Mouse (Mus musculus) kidney, postnatal 25 days (tissue): ENCODE results near the gene Rnf7.

Experiments used
- DNase-seq, 2 experiments: peaks; one replicate each; pipeline ENCODE4 v3.0.0; 2021; ENCODE audit warnings: mixed read lengths in 2 of 2

Gene Rnf7

DNA sequence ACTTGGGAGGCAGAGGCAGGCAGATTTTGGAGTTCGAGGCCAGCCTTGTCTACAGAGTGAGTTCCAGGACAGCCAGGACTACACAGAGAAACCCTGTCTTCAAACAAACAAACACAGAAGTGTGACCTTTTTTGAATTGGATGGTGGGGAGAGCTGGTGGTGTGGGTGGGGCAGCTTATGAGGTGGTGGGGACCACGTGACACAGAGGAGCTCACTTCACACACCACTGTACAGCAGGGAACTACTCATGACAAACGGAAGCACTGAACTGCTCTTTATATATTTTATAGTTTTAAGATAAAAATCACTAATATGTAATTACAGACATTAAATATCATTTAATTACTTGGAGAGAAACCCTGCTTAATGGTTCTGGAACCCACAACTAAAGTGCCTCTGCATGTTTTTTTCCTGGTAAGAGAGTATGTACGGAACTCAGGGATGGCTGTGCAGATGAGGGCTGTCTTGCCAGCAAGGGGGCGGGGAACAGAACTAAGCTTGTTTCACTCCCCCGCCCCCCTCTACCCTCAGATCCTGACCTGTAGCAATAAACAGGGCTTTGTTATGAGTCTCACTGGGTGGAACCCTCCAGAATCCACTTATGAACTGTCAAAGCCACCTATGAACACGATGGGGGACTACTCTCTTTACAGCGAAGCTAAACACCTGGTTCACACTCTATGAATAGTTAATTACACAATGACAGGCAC, 8.8 kb downstream of the Rnf7 start:
- no peak for DNase-seq

- DNase-seq = no peak
Observed at GRCm38 (mm10) chr9:96463708-96464107, 14.8 kb downstream of the Rnf7 start.

- no peak for DNase-seq
Observed at GRCm38 (mm10) chr9:96461607-96462006, 16.9 kb downstream of the Rnf7 start.

GRCm38 (mm10) chr9:96460117-96460865, 18.2 kb downstream of the Rnf7 start:
- no peak for DNase-seq

DNA sequence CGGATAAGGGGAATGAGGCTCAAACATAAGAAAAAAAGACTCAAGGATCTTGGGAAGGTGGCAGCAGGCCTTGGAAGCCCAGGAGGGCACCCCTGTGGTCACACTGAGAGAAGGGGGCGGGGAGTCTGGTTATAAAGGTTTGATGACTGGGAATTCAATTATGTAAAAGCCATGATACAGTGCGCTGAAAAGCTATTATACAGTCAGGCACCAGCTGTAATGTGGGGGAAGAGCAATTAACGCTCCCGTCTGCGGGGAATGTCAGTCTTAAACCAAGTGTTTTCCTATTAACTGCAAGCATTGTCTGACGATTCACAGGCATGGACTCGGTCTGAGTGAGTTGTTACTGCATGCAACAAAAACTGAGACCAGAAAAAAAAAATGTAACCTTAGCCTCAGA, 22.9 kb downstream of the Rnf7 start:
- no peak for DNase-seq

DNA sequence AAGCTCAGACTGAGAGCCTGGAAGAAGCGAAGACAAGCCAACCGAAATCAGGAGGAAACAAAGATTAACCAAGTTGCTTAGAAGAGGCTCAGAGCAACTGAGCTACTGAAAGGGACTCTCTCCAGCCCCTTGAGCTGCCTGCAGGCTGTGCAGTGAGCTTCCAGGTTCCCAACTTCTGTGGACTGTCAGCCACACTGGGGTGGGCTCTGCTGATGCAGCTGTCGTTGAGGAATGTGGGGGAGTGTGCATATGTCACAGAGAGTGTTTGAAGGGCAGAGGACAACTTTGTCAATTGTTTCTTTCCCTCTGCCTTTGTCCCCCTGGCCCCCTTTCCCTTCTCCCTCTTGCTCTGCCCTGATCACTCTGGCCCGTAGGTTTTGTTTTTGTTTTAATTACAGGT, 25.5 kb downstream of the Rnf7 start:
- DNase-seq = no peak

DNA sequence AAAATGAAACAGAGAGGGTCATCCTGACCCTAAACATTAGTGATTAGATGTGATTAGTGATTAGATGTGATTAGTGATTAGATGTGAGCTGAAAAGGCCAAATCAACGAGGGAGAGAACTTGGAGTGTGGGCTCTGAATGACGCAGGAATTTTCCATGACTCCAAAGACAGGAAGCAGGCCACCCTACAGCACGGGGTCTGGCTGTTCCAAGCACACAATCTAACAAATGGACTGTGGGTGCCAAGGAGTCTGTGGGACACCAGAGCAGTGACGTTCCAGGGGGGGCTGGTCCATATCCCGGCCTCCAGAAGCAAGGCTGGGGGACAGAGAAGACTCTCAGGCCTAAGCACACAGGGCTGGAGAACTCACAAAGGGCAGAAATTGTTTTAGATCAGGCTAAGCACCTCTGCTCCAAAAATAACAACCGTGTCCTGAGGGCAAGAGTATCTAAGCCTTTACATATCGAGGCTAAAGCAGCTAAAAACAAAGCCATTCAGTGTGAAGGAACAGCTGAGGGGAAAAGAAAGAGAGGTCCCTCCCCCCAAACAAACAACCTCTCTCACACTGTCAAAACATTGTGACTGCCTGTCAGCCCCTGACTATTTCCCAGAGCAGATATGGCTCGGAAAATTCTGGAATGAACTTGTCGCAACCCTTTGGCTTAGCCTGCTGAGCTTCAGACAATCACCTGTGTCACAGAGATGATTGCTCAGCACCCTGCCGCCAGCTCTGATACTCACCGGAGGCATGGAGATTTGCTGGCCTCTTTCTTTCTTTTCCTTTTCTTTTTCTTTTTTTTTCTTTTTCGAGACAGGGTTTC, 27.4 kb downstream of the Rnf7 start:
- peak; percentile 23 to 54 for DNase-seq

GRCm38 (mm10) chr9:96449514-96449913, 29.0 kb downstream of the Rnf7 start:
- no peak for DNase-seq

- no peak for DNase-seq
Observed at GRCm38 (mm10) chr9:96445351-96445750, 33.1 kb downstream of the Rnf7 start.

- no peak for DNase-seq
Observed at GRCm38 (mm10) chr9:96442081-96442480, 36.4 kb downstream of the Rnf7 start.

GRCm38 (mm10) chr9:96438334-96438871, 40.1 kb downstream of the Rnf7 start:
- peak in 1 of 2 experiments; percentile 33 for DNase-seq

GRCm38 (mm10) chr9:96437805-96438333, 40.6 kb downstream of the Rnf7 start:
- DNase-seq = peak; percentile 68 to 82

- DNase-seq = peak in 1 of 2 experiments; percentile 6
Observed at GRCm38 (mm10) chr9:96436901-96437804, 41.3 kb downstream of the Rnf7 start.

DNA sequence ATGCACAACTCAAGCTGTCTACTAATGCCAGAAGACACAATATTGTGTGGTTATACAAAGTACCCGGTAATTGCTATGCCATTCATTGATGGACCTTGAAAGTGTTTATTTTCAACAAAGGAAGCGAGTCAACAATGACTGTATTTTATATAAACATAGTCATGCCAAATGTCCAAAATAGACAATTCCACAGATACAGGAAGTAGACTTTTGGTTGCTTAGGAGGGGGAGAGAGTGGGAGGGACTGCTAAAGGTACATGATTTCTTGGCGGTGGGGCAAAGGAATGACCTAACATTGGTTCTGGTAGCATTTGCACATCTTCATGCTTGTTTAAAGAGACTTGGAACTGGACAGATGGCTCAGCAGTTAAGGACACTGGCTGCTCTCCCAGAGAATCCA, 45.9 kb downstream of the Rnf7 start:
- no peak for DNase-seq

GRCm38 (mm10) chr9:96431081-96431480, 47.4 kb downstream of the Rnf7 start:
- peak in 1 of 2 experiments; percentile 45 for DNase-seq

GRCm38 (mm10) chr9:96428336-96429046, 50.0 kb downstream of the Rnf7 start:
- DNase-seq = peak; percentile 32 to 54

GRCm38 (mm10) chr9:96424027-96424426, 54.4 kb downstream of the Rnf7 start:
- DNase-seq = peak; percentile 70 to 85
